Mouse (Mus musculus): Measurements from ENCODE around the gene Cyb561. TPM values are rescaled to one million over a fixed set of nuclear protein-coding genes. Genes with fewer than 3 reads are reported as not detected.

Cyb561 gene
- total RNA-seq, 2 experiments from 2014 or later, result 47.8 to 50.0 TPM

GRCm38 (mm10) chr11:105951601-105952044 lies 1.5 kb downstream of the Cyb561 start:
- DNase-seq, result no peak

- DNase-seq, result no peak
These were observed 2.6 kb downstream of the Cyb561 start for GRCm38 (mm10) chr11:105950519-105950918.

GRCm38 (mm10) chr11:105948255-105948654 lies 4.9 kb downstream of the Cyb561 start:
- no peak for DNase-seq

- no peak for DNase-seq
These were observed 6.4 kb downstream of the Cyb561 start for GRCm38 (mm10) chr11:105946694-105947154.

GRCm38 (mm10) chr11:105944770-105945672 lies 8.1 kb downstream of the Cyb561 start:
- DNase-seq, result no peak

GRCm38 (mm10) chr11:105944126-105944621 lies 9.0 kb downstream of the Cyb561 start:
- DNase-seq, result peak; percentile 68 to 70

GRCm38 (mm10) chr11:105943133-105944102 lies 9.7 kb downstream of the Cyb561 start:
- DNase-seq, result no peak

- DNase-seq, result no peak
These were observed 11.2 kb downstream of the Cyb561 start for GRCm38 (mm10) chr11:105941973-105942372.

GRCm38 (mm10) chr11:105938771-105939170 lies 14.4 kb downstream of the Cyb561 start:
- no peak for DNase-seq

GRCm38 (mm10) chr11:105936974-105937373 lies 16.2 kb downstream of the Cyb561 start:
- DNase-seq, result no peak

GRCm38 (mm10) chr11:105936200-105936599 lies 16.9 kb downstream of the Cyb561 start:
- peak; percentile 46 to 56 for DNase-seq

GRCm38 (mm10) chr11:105935496-105935895 lies 17.6 kb downstream of the Cyb561 start:
- no peak for DNase-seq

- no peak for DNase-seq
These were observed 18.3 kb downstream of the Cyb561 start for GRCm38 (mm10) chr11:105934816-105935215.

GRCm38 (mm10) chr11:105934303-105934711 lies 18.8 kb downstream of the Cyb561 start:
- DNase-seq, result no peak

GRCm38 (mm10) chr11:105933746-105934145 lies 19.4 kb downstream of the Cyb561 start:
- no peak for DNase-seq

GRCm38 (mm10) chr11:105931380-105931779 lies 21.8 kb downstream of the Cyb561 start:
- no peak for DNase-seq

- no peak for DNase-seq
These were observed 25.0 kb downstream of the Cyb561 start for GRCm38 (mm10) chr11:105928171-105928570.

- DNase-seq, result peak; percentile 52 to 73
These were observed 25.8 kb downstream of the Cyb561 start for GRCm38 (mm10) chr11:105927065-105928030.

- no peak for DNase-seq
These were observed 30.1 kb downstream of the Cyb561 start for GRCm38 (mm10) chr11:105922769-105923663.

GRCm38 (mm10) chr11:105921275-105921674 lies 31.9 kb downstream of the Cyb561 start:
- no peak for DNase-seq

Data from layer of hippocampus, postnatal 36 days (tissue).